Mouse (Mus musculus) macrophage (primary cell): Measurements from ENCODE around the gene Lrrc40. TPM values are rescaled to one million over a fixed set of nuclear protein-coding genes. Genes with fewer than 3 reads are reported as not detected.
A peak's percentile ranks its signal among the peaks of the same experiment; 100 is the strongest.

ENCODE experiments used
- H3K27ac ChIP-seq: fragments of 350-480 bp; formaldehyde crosslinking; 2 replicates; pipeline ENCODE4 v1.9.0; 2021
- H3K36me3 ChIP-seq: fragments of 350-480 bp; formaldehyde crosslinking; 2 replicates; pipeline ENCODE4 v1.9.0; 2021; ENCODE audit errors: inconsistent target
- H3K4me3 ChIP-seq: fragments of 350-480 bp; formaldehyde crosslinking; 2 replicates; pipeline ENCODE4 v1.9.0; 2021; ENCODE audit errors: inconsistent target
- H3K79me2 ChIP-seq: fragments of 350-480 bp; formaldehyde crosslinking; 2 replicates; pipeline ENCODE4 v1.9.0; 2021; ENCODE audit errors: inconsistent target
- WGBS: methylation state at CpG from one replicate; pipeline ENCODE4 v1.1.7; 2026; ENCODE audit warnings: inconsistent platforms; ENCODE audit not compliant: missing documents; 5-methylcytosine and 5-hydroxymethylcytosine counted together
- polyA plus RNA-seq: library from polyadenylated mRNA; stranded (reverse); fragments of 250-400 nt; gene quantifications from 3 replicates; pipeline ENCODE4 v1.2.4, GENCODE M21; 2018; ENCODE audit warnings: inconsistent platforms
- total RNA-seq, 78 experiments: library from RNA; depleted of rRNA; stranded (reverse); fragments of 250-400 nt; gene quantifications; 1 replicate in 9 of 78; 2 replicates in 24 of 78; 3 replicates in 43 of 78; 4 replicates in 2 of 78; pipeline ENCODE4 v1.2.4; 2018; ENCODE audit warnings: inconsistent platforms in 56 of 78

Gene Lrrc40
- total RNA-seq (2018; cell fraction: chromatin; rRNA removed), result 10 to 100 TPM in 13 of 26 experiments, 1 to 10 TPM in 13; 1.3 to 25.7 (median 10.0) TPM
- 10 to 100 TPM in 25 of 26 experiments, 1 to 10 TPM in 1; 9.0 to 16.7 (median 13.2) TPM for total RNA-seq (2018; cell fraction: cytosol; rRNA removed)
- 10 to 100 TPM in 13 of 26 experiments, 1 to 10 TPM in 13; 3.1 to 18.6 (median 9.8) TPM for total RNA-seq (2018; cell fraction: nucleus; rRNA removed)
- 12.5 to 18.6 TPM (median 13.5 TPM) in 3 replicates for polyA plus RNA-seq

- Histone ChIP-seq H3K79me2 (peaks cover 99% of the 10 kb centered on the region), H3K36me3 (no peaks in the 10 kb centered on the region), H3K27ac (peak within 1 kb of the TSS; percentile 54), H3K4me3 (peak within 1 kb of the TSS; percentile 85)
- under 1% methylated on average over 55 of the region's 55 CpGs for WGBS
Measured at GRCm38 (mm10) chr3:158036329-158036988, at the start of gene Lrrc40, which contains the start of gene Srsf11. Lrrc40 (plus strand) TSS chr3:158036662. Srsf11 (minus strand) TSS chr3:158036639.

- no peak overlapping the region for H3K27ac ChIP-seq
- H3K4me3 ChIP-seq, result no peak overlapping the region
- H3K79me2 ChIP-seq, result no peaks in the 10 kb centered on the region
- peaks cover 7% of the 10 kb centered on the region; the same call in 1 of the 2 replicates for H3K36me3 ChIP-seq
Measured at GRCm38 (mm10) chr3:157993322-157993721, 43.1 kb upstream of the Lrrc40 start.

- 96% methylated on average over 2 of the region's 2 CpGs for WGBS
- 0 out of 2 replicates have a peak, but pooled peaks cover 7% of the 10 kb centered on the region for H3K36me3 ChIP-seq
Measured at GRCm38 (mm10) chr3:157995726-157996125, 40.7 kb upstream of the Lrrc40 start.

DNA sequence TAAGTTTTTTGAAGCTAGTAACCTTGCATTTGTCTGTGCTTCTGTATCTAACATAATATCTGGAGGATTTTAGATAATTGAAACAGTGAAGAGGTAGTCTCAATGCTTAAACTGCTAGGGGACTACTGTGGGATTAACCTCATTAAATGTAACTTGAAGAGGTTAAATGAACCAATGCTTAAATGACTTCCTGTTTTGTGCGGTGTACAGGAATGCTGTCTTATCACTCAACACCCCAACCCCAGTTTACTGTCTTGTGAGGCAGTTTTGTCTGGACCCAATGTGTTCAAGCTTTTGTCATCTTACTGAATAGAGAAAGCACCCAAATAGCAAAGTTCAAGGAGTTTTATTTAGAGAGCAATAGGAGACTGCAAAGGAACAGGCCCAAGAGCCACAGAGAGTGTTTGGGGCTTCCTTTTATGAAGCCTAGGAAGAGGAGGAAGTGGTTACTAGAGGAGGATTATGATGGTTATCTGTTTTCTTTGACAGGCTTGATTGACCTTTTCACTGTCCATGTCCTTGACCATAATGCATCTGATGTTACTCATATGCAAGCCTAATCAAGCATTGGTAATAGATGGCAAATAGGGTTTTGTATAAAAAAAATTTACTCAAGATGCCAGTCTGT lies 37.6 kb upstream of the Lrrc40 start:
- H3K36me3 ChIP-seq, result peaks cover 18% of the 10 kb centered on the region
- H3K4me3 ChIP-seq, result no peak overlapping the region
- 18% methylated on average over 1 of the region's 1 CpGs for WGBS
- no peaks in the 10 kb centered on the region for H3K79me2 ChIP-seq
- no peak overlapping the region for H3K27ac ChIP-seq

More at GRCm38 (mm10) chr3:157995726-157996125, 40.7 kb upstream of the Lrrc40 start:
- Histone ChIP-seq H3K27ac (no peak overlapping the region), H3K79me2 (no peaks in the 10 kb centered on the region), H3K4me3 (no peak overlapping the region)

- WGBS, result 85% methylated on average over 1 of the region's 1 CpGs
- no peak overlapping the region for H3K4me3 ChIP-seq
- peaks cover 43% of the 10 kb centered on the region for H3K36me3 ChIP-seq
- no peak overlapping the region for H3K27ac ChIP-seq
- H3K79me2 ChIP-seq, result no peaks in the 10 kb centered on the region
Measured at GRCm38 (mm10) chr3:158008647-158009046, 27.8 kb upstream of the Lrrc40 start.

- no peaks in the 10 kb centered on the region for H3K79me2 ChIP-seq
- WGBS, result 100% methylated on average over 1 of the region's 1 CpGs
- H3K36me3 ChIP-seq, result peaks cover 51% of the 10 kb centered on the region
- H3K4me3 ChIP-seq, result no peak overlapping the region
- no peak overlapping the region for H3K27ac ChIP-seq
Measured at GRCm38 (mm10) chr3:158009762-158010320, 26.6 kb upstream of the Lrrc40 start.

DNA sequence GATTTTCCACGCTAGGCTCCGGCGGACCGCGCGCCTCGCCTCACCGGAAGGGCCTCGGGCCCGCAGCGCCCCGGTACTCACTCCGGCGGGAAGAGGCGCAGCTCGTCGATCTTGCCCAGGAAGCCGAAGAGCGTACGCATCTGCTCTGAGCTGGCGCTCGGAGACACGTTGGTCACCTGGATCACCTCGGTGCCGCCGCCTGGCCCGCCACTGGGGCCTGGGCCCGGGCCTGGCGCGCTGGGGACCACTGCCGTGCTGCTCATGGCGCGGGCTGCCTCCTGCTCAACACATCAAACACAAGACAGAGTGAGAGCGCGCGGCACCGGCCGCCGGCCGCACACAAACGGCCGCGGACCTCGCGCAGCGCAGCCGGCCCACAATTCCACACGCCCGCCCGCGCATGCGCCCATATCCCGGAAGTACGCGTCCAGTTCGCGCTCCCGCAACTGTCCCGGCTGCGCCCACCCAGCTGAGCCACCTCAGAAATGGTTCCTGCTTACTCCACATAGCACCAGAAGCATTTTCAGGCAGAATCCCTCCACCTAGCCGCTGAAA lies 5.0 kb upstream of the Lrrc40 start:
- Histone ChIP-seq H3K79me2 (peaks cover 96% of the 10 kb centered on the region), H3K36me3 (peaks cover 7% of the 10 kb centered on the region), H3K27ac (peak overlapping the region; percentile 58), H3K4me3 (peak overlapping the region; percentile 69)
- WGBS, result 2% methylated on average over 55 of the region's 61 CpGs

DNA sequence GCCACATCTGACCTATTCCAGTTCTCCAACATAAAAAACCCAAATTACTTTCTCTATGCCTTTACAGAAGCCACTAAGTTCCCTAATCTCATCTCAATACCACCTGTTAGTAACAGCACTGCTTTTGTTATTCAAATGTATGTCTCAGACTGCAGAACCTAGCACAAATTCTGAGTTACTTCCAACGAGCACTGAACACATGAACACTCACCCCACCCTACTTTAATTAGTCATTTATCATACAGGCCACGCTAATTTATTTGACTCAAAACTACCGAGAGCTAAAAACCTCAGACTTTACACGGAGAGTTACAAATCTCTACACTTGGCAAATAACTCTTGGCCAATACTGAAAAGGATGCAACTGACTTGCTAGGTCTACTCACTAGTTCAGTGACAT lies 4.4 kb upstream of the Lrrc40 start:
- Histone ChIP-seq H3K27ac (peak overlapping the region; percentile 58), H3K36me3 (0 out of 2 replicates have a peak, but pooled peaks cover under 1% of the 10 kb centered on the region), H3K79me2 (peaks cover 96% of the 10 kb centered on the region), H3K4me3 (peak overlapping the region; percentile 69)
- WGBS, result 5% methylated on average over 4 of the region's 4 CpGs

GRCm38 (mm10) chr3:158035866-158036265 lies 596 bp upstream of the Lrrc40 start:
- Histone ChIP-seq H3K27ac (peak overlapping the region; percentile 54), H3K36me3 (no peaks in the 10 kb centered on the region), H3K4me3 (peak overlapping the region; percentile 85), H3K79me2 (peaks cover 96% of the 10 kb centered on the region)
- 3% methylated on average over 11 of the region's 11 CpGs for WGBS

DNA sequence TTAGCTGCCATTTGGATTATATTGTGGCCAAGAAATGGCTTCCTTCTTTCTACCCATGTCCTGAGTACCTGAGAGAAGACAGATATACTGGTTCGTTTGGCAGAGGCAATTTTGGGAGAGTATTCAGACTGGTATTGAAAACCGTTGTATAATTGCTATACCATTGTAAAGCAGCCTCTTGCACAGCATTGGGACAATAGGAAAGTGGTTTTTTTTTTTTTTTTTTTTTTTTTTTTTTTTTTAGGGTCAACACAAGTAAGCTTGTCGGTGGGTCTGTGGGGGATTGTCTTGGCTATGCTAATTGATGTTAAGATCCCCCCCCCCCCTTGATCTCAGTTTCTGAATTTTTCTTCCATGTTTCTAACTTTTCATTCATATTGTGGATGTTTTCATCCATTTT lies 1.6 kb downstream of the Lrrc40 start:
- peaks cover 100% of the 10 kb centered on the region for H3K79me2 ChIP-seq
- 83% methylated on average over 3 of the region's 3 CpGs for WGBS
- H3K36me3 ChIP-seq, result no peaks in the 10 kb centered on the region
- H3K27ac ChIP-seq, result no peak overlapping the region
- no peak overlapping the region for H3K4me3 ChIP-seq

- H3K79me2 ChIP-seq, result peaks cover 77% of the 10 kb centered on the region
Measured at GRCm38 (mm10) chr3:158040755-158041154, 4.3 kb downstream of the Lrrc40 start.

DNA sequence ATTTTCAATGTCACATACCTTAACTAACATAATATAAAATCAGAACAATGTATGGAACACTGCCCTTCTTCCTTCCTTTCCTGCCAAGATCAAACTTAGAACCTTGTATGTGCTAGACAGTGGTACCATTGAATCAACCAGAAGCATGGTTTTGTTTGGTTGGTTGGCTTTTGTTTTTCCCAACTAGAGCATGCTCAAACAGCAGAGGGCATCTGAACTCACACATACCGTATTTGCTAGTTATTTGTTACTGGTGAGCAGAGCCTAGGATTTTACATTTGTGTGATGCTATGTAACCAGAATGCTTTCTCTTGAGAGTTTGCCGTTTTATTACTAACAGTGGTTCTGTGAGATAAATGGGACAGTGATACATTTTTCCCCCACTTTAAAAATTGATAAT lies 13.0 kb downstream of the Lrrc40 start:
- 100% methylated on average over 2 of the region's 2 CpGs for WGBS

More at GRCm38 (mm10) chr3:158040755-158041154, 4.3 kb downstream of the Lrrc40 start:
- Histone ChIP-seq H3K4me3 (no peak overlapping the region), H3K27ac (no peak overlapping the region), H3K36me3 (no peaks in the 10 kb centered on the region)
- 96% methylated on average over 2 of the region's 2 CpGs for WGBS

GRCm38 (mm10) chr3:158060621-158061291 lies 24.3 kb downstream of the Lrrc40 start:
- Histone ChIP-seq H3K4me3 (no peak overlapping the region), H3K36me3 (peaks cover 21% of the 10 kb centered on the region; the same call in 1 of the 2 replicates), H3K27ac (peak overlapping the region; percentile 61), H3K79me2 (no peaks in the 10 kb centered on the region)
- 88% methylated on average over 2 of the region's 2 CpGs for WGBS

More for the DNA sequence above, 13.0 kb downstream of the Lrrc40 start:
- Histone ChIP-seq H3K79me2 (no peaks in the 10 kb centered on the region), H3K36me3 (no peaks in the 10 kb centered on the region), H3K4me3 (no peak overlapping the region), H3K27ac (no peak overlapping the region)
